Mouse (Mus musculus): ENCODE results near the gene Samd5. TPM values are rescaled to one million over a fixed set of nuclear protein-coding genes. Genes with fewer than 3 reads are reported as not detected.

Samd5 gene
- polyA plus RNA-seq, 1 experiment from 2014 or later = 2.3 TPM

- ATAC-seq (replicated peaks; ENCODE audit: extremely low read depth, insufficient read depth, low FRiP score) = no peak
- H3K27ac ChIP-seq (ENCODE audit: low read length) = no peak overlapping the region
- no peaks in the 10 kb centered on the region for H3K36me3 ChIP-seq (ENCODE audit: control insufficient read depth, insufficient read depth)
- H3K4me3 ChIP-seq (ENCODE audit: low read length) = no peak overlapping the region
- no peaks in the 10 kb centered on the region for H3K27me3 ChIP-seq (ENCODE audit: control insufficient read depth, insufficient read depth, low read length)
- no peak overlapping the region for H3K9ac ChIP-seq (ENCODE audit: low read length)
- 58% methylated on average over 4 of the region's 4 CpGs for WGBS
- no peak overlapping the region for H3K4me2 ChIP-seq (ENCODE audit: low read depth, low read length)
- no peaks in the 10 kb centered on the region for H3K9me3 ChIP-seq (replicated peaks; ENCODE audit: control insufficient read depth, low read length)
- peaks cover 3% of the 10 kb centered on the region for H3K4me1 ChIP-seq (ENCODE audit: control insufficient read depth, insufficient read depth, low read length)
These were observed 100.9 kb downstream of the Samd5 start for GRCm38 (mm10) chr10:9574135-9574534.

Other genes starting within 250 kb of the Samd5 start
- 2.9 and 3.0 TPM in 2 replicates for gene Stxbp5, start 225.9 kb upstream of the Samd5 start, polyA plus RNA-seq (2015; fragmentation: Nextera tagmentation; extraction: Ambion mirVana)

Measured in heart, embryonic 16.5 days (tissue).